Mouse (Mus musculus): ENCODE measurements around the gene Ngf.

The Ngf gene

GRCm38 (mm10) chr3:102507666-102508260 is 38.0 kb downstream of the Ngf start:
- no peak for DNase-seq (ENCODE audit: low spot score in 2 of 2)

DNA sequence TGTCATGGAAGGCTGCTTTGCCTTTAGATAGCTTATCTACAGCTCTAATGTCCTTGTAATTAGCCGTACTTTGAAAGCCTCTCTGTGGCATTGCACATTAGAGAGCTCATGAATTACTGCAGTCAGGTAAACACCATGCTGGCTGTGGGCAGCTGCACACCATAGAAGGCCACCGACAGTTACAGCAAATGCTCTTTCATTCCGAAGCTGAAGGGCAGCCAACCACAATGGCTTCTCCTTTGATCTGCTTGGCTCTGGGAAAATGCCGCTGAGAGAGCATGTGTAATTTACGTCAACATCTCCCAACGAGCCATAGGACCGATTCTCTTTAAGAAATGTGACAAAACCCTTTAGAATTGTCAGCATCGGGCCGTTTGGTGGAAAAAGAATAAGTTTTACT is 38.7 kb downstream of the Ngf start:
- no peak for DNase-seq (ENCODE audit: low spot score in 2 of 2)

GRCm38 (mm10) chr3:102509601-102510000 is 39.9 kb downstream of the Ngf start:
- DNase-seq (ENCODE audit: low spot score in 2 of 2) = no peak

- DNase-seq (ENCODE audit: low spot score in 2 of 2) = no peak
These were observed 47.2 kb downstream of the Ngf start for GRCm38 (mm10) chr3:102516937-102517336.

GRCm38 (mm10) chr3:102521061-102521460 is 51.3 kb downstream of the Ngf start:
- no peak for DNase-seq (ENCODE audit: low spot score in 2 of 2)

DNA sequence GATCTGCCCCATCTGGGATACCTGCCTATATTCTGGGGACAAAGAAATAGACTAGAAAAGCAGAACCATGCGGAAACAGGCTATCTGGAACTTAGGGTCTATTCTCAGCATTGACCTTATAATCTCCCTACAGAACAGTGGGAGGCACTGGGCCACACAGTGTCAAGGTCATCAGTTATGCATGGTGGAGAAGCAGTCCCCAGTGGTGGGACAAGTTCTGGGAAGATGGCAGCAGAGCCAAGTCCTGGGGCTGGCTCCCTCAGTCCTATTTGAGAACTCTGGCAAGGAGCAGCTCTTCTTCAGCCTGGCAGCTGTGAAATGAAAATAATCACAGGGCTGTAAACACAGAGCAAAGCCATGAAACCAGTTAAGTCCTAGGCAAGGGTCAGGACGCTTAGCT is 54.0 kb downstream of the Ngf start:
- no peak for DNase-seq (ENCODE audit: low spot score in 2 of 2)

DNA sequence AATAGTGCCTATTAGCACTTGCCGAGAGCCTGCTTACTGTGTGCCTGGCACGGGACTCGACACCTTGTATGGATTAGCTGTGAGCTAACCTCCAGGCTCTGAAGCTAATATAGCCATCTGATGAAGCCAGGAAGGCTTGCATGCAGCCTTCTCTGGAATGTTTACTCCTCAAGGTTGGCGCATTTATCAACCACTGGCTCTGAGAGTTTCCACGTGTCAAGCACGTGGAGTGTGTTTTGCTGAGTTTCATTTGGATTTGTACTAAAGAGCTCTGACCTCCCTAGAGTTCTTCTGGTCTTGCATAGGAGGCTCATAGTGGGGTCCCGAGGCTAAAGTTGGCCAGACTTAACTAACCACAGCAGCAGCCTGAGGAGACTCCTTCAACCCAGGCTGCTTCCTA is 55.2 kb downstream of the Ngf start:
- DNase-seq (ENCODE audit: low spot score in 2 of 2) = no peak

- DNase-seq (ENCODE audit: low spot score in 2 of 2) = no peak
These were observed 56.1 kb downstream of the Ngf start for GRCm38 (mm10) chr3:102525856-102526255.

DNA sequence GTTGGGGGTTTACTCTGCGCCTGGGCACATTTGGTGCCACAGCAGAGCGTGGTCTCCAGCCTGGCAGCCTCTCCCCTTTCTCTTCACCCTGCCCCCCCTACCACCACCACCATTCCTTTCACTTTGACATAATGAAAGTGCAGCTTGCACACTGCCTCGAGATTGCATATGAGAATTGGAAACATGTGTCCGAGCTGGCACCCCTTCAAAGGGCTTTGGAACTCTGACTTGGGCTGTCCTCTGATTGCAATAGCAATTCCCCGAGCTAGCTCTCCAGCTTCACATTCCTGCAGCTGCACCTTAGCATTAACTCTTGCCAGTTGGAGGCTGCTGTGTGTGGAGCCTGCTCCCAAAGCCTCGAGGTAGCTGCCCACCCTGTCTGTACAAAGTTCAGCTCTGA is 56.8 kb downstream of the Ngf start:
- no peak for DNase-seq (ENCODE audit: low spot score in 2 of 2)

DNA sequence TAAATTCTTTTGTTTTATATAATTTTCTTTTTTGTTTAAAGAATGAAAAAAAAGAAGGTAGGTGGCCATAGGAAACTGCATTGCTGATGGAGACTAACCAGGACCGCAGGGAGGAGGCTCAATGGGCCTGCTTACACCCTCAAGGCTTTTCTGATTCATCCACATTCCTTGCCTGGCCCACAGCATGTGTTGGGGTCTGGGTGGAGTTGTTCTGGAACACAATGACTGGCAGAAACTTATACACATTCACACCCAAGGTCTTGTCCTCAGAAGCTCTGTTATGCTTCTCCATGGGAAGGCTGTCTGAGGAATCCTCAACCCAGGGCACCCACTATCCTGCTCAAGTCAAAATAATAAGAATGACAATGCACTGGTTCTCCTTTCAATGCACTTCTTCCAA is 65.0 kb downstream of the Ngf start:
- DNase-seq (ENCODE audit: low spot score in 2 of 2) = no peak

DNA sequence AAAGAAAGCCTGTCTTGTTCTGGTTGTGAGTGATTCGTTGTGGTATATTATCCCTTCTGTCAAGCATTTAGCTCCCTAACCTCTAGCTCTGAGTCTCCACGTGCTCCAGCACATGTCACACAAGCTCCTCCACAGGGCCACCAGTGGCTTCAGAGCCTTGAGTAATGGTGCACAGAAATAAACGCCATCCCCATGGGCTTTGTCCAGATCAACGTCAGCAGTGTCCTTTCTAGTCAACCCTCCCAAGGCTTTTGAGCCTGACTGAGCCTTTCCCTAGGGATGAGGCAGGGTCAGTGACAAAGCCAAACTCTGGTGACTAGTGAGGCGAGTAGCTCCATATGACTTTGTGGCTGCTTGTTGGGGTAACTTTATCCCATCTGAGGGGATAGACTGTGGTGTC is 73.9 kb downstream of the Ngf start:
- no peak for DNase-seq (ENCODE audit: low spot score in 2 of 2)

- no peak for DNase-seq (ENCODE audit: low spot score in 2 of 2)
These were observed 77.8 kb downstream of the Ngf start for GRCm38 (mm10) chr3:102547536-102547935.

- no peak for DNase-seq (ENCODE audit: low spot score in 2 of 2)
These were observed 84.4 kb downstream of the Ngf start for GRCm38 (mm10) chr3:102553935-102554670.

GRCm38 (mm10) chr3:102556108-102556507 is 86.4 kb downstream of the Ngf start:
- DNase-seq (ENCODE audit: low spot score in 2 of 2) = no peak

DNA sequence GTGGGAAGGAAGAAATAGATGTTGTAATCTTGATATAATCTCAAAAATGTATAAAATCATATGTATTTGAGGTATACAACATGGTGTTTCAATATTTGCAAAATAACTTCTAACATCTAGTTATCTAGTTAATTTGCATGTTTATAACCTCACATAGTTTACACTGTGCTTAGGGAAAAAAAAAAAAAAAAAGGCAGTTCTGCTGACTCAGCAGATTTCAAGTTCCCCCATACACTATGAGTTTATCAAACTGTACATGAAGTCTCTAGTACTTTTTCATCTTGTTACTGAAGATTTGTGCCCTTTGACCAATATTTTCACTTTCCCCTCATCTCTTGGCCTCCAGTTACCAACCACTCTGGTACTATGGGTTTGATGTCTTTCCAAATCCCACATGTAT is 86.9 kb downstream of the Ngf start:
- DNase-seq (ENCODE audit: low spot score in 2 of 2) = no peak
